In the genomic region with DNA sequence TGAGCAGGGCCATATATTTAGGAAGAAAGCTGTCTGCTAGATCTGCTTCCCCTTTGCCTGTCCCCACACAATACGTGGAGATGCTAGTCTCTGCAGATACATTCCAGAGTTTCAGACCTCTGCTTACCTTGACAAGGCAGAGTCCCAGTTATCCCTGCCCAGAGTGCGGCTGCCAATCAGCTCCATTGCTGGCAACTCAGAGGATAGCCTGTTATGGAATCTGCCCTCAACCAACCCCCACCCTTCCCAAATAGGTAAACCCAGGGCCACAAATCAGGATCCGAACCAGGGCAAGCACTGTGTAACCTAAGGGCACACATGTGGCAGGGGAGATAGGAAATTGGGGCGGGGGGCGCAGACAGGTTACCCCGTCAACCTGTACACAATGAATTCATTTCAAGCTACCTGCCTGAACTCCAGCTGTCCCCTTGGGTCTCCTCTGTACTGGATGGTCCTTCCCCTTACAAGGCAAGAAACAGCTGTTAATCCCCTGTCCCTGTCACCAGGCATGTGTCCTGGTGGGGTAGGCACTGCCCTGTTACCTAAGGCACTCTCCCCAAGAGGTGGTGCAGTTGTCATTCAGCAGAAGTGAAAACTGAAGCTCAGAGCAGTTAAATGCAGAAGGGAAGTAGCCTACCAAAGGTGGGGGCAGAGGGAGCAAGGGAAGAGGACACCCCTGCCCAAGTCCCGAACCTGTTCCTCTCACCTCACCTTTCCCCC, we compare ENCODE assay signal across 8 mouse cellular contexts. TPM values are rescaled to one million over a fixed set of nuclear protein-coding genes. Genes with fewer than 3 reads are reported as not detected.
DNase-seq lines count a peak whose midpoint lies in the region; ATAC-seq and TF ChIP-seq lines count a peak whose summit lies in the region.

No protein-coding gene starts in this region.

- peaks cover 32% of the 10 kb centered on the region for H3K4me1 ChIP-seq in liver, embryonic 11.5 days (replicated peaks; ENCODE audit: control insufficient read depth, insufficient read depth, low read length)
- peaks cover 31% of the 10 kb centered on the region for H3K4me1 ChIP-seq in olfactory bulb, adult 2 months (ENCODE audit: control insufficient read depth, insufficient read depth, low read length)

- DNase-seq in cerebellum, adult 11-12 months = peak; percentile 59
- no peak for DNase-seq in cerebellum, adult 9-11 months
- peak; percentile 50 for DNase-seq in brain, adult 2 months (ENCODE audit: low read depth, low spot score)
- no peak for DNase-seq in liver, embryonic 11.5 days (ENCODE audit: low spot score)
- DNase-seq in right cerebral cortex, postnatal 4 days = no peak
- no peak for DNase-seq in gastrocnemius, postnatal 10 days

- no peak for TF ChIP-seq POLR2A in olfactory bulb, adult 2 months (IDR thresholded peaks at IDR 0.05; ENCODE audit: insufficient read depth, low read depth, low read length)

- ATAC-seq in hematopoietic stem cell, adult 5-6 weeks (replicated peaks in 1 of 2; ENCODE audit: insufficient read depth in 1 of 2, low FRiP score in 2 of 2, low TSS enrichment in 1 of 2, low read depth in 1 of 2, poor library complexity in 2 of 2, severe bottlenecking in 2 of 2) = peak; percentile 54 to 70
- ATAC-seq in liver, embryonic 11.5 days (replicated peaks; ENCODE audit: low FRiP score) = no peak

- no peaks in the 10 kb centered on the region for H3K27me3 ChIP-seq in liver, embryonic 11.5 days (replicated peaks; ENCODE audit: control insufficient read depth, insufficient read depth, low read length)

- peak overlapping the region; percentile 98 for H3K9ac ChIP-seq in liver, embryonic 11.5 days (ENCODE audit: low read depth, low read length)

- no peak overlapping the region for H3K27ac ChIP-seq in liver, embryonic 11.5 days (ENCODE audit: low read depth, low read length)
- H3K27ac ChIP-seq in olfactory bulb, adult 2 months (ENCODE audit: insufficient read depth, low read depth, low read length) = no peak overlapping the region

- H3K9me3 ChIP-seq in liver, embryonic 11.5 days (ENCODE audit: control insufficient read depth, low read length) = no peaks in the 10 kb centered on the region

- H3K36me3 ChIP-seq in liver, embryonic 11.5 days (ENCODE audit: control insufficient read depth, insufficient read depth, low read length) = no peaks in the 10 kb centered on the region

- no peak for TF ChIP-seq CTCF in olfactory bulb, adult 2 months (IDR thresholded peaks at IDR 0.05; ENCODE audit: insufficient read depth, low read depth, low read length)

- H3K4me3 ChIP-seq in liver, embryonic 11.5 days (ENCODE audit: low read depth, low read length) = peak overlapping the region; percentile 96
- H3K4me3 ChIP-seq in olfactory bulb, adult 2 months (ENCODE audit: insufficient read depth, low read depth, low read length) = peak overlapping the region; percentile 88

- WGBS in liver, embryonic 11.5 days = 66% methylated on average over 7 of the region's 7 CpGs
- WGBS in olfactory bulb, adult 2 months = 74% methylated on average over 7 of the region's 7 CpGs

- peak overlapping the region; percentile 67 for H3K4me2 ChIP-seq in liver, embryonic 11.5 days

RNA-seq across cellular contexts. Expression of gene Phf2, which starts 1.1 kb away (rescaled TPM):
- total RNA-seq in hematopoietic stem cell, adult 5-6 weeks (2017) = 10.6 and 12.8 TPM in 2 replicates
- polyA plus RNA-seq in liver, embryonic 11.5 days (2014; fragmentation: Nextera tagmentation; extraction: Ambion mirVana) = 6.2 and 8.3 TPM in 2 replicates
- 83.3 TPM in 1 of 2 replicates, not detected in the other for polyA plus RNA-seq in olfactory bulb, adult 2 months (2012; ENCODE audit: insufficient read depth, insufficient read length, low replicate concordance, missing spikeins)
- total RNA-seq in gastrocnemius, postnatal 10 days (2021) = 10 to 100 TPM; 26.8 to 30.3 TPM

Comparison
In these comparisons a context has a peak if more than half of its experiments do, and no peak if none do; other contexts are left out.
1. DNase-seq: peak in cerebellum, adult 11-12 months (single experiment) and brain, adult 2 months (single experiment); none in cerebellum, adult 9-11 months (single experiment), liver, embryonic 11.5 days (single experiment), right cerebral cortex, postnatal 4 days (single experiment) and gastrocnemius, postnatal 10 days (single experiment).